In genomic region chr1:136946404-136946803, GRCm38 (mm10) we compare ENCODE assay signal across 14 mouse cellular contexts. TPM values are rescaled to one million over a fixed set of nuclear protein-coding genes. Genes with fewer than 3 reads are reported as not detected.
DNase-seq lines count a peak whose midpoint lies in the region; ATAC-seq and TF ChIP-seq lines count a peak whose summit lies in the region.
"Had no signal": no experiment of that assay in that cellular context is flagged by ENCODE, and none has a peak within 500 bp of the region (broad histone marks: within the 10 kb centered on the region; RNA-seq: fewer than 3 reads in every experiment).

No protein-coding gene starts in this region.

- peak overlapping the region; percentile 16; the same call in 1 of the 2 replicates for H3K4me2 ChIP-seq in kidney, postnatal 0 days (ENCODE audit: low read length)
- H3K4me2 ChIP-seq in embryonic facial prominence, embryonic 15.5 days (replicated peaks), result no peak overlapping the region
- no peak overlapping the region for H3K4me2 ChIP-seq in limb, embryonic 11.5 days (ENCODE audit: low read depth, severe bottlenecking)
- 0 out of 2 replicates have a peak overlapping the region, but pooled peaks have one; percentile 22 for H3K4me2 ChIP-seq in neural tube, embryonic 15.5 days

- WGBS in kidney, postnatal 0 days, result 8% methylated on average over 8 of the region's 8 CpGs
- WGBS in embryonic facial prominence, embryonic 15.5 days, result 2% methylated on average over 8 of the region's 8 CpGs
- WGBS in limb, embryonic 11.5 days, result 0% methylated on average over 8 of the region's 8 CpGs
- under 1% methylated on average over 8 of the region's 8 CpGs for WGBS in neural tube, embryonic 15.5 days

- no peak overlapping the region for H3K27ac ChIP-seq in kidney, postnatal 0 days
- no peak overlapping the region for H3K27ac ChIP-seq in embryonic facial prominence, embryonic 15.5 days (replicated peaks)
- H3K27ac ChIP-seq in limb, embryonic 11.5 days (replicated peaks; ENCODE audit: low read depth, low read length), result no peak overlapping the region
- no peak overlapping the region for H3K27ac ChIP-seq in neural tube, embryonic 15.5 days (replicated peaks)
- H3K27ac ChIP-seq: forebrain, embryonic 13.5 days; hindbrain, embryonic 12.5 days; left cerebral cortex, adult 2 months had no signal

- H3K4me3 ChIP-seq in kidney, postnatal 0 days (replicated peaks; ENCODE audit: low read depth, low read length), result no peak overlapping the region
- peak overlapping the region; percentile 12; the same call in 1 of the 2 replicates for H3K4me3 ChIP-seq in embryonic facial prominence, embryonic 15.5 days (replicated peaks)
- H3K4me3 ChIP-seq in limb, embryonic 11.5 days (ENCODE audit: low read depth, low read length), result no peak overlapping the region
- no peak overlapping the region for H3K4me3 ChIP-seq in neural tube, embryonic 15.5 days (replicated peaks)
- H3K4me3 ChIP-seq: hindbrain, embryonic 12.5 days; left cerebral cortex, adult 2 months had no signal

- H3K27me3 ChIP-seq in kidney, postnatal 0 days (ENCODE audit: insufficient read depth, low read length), result peaks cover 68% of the 10 kb centered on the region
- H3K27me3 ChIP-seq in embryonic facial prominence, embryonic 15.5 days, result peaks cover 83% of the 10 kb centered on the region
- peaks cover 49% of the 10 kb centered on the region for H3K27me3 ChIP-seq in limb, embryonic 11.5 days (ENCODE audit: control insufficient read depth, insufficient read depth, low read length)
- H3K27me3 ChIP-seq in neural tube, embryonic 15.5 days (replicated peaks), result peaks cover 77% of the 10 kb centered on the region

- peaks cover 3% of the 10 kb centered on the region; the same call in 1 of the 2 replicates for H3K4me1 ChIP-seq in kidney, postnatal 0 days (replicated peaks; ENCODE audit: insufficient read depth, low read length)
- H3K4me1 ChIP-seq in embryonic facial prominence, embryonic 15.5 days, result peaks cover 28% of the 10 kb centered on the region
- H3K4me1 ChIP-seq in limb, embryonic 11.5 days (ENCODE audit: control insufficient read depth, insufficient read depth, low read length), result peaks cover 15% of the 10 kb centered on the region; the same call in 1 of the 2 replicates
- H3K4me1 ChIP-seq in neural tube, embryonic 15.5 days, result peaks cover 23% of the 10 kb centered on the region

- no peak for TF ChIP-seq CTCF in kidney, postnatal 0 days (IDR thresholded peaks at IDR 0.05; ENCODE audit: low read depth)

- no peak overlapping the region for H3K9ac ChIP-seq in kidney, postnatal 0 days (ENCODE audit: low read depth, low read length)
- H3K9ac ChIP-seq in embryonic facial prominence, embryonic 15.5 days, result no peak overlapping the region
- no peak overlapping the region for H3K9ac ChIP-seq in limb, embryonic 11.5 days (ENCODE audit: low read length)
- H3K9ac ChIP-seq in neural tube, embryonic 15.5 days (replicated peaks), result no peak overlapping the region
- H3K9ac ChIP-seq: forebrain, embryonic 13.5 days; hindbrain, embryonic 12.5 days had no signal

- no peak for DNase-seq in kidney, postnatal 0 days (ENCODE audit: low spot score)
- DNase-seq in kidney, postnatal 36 days, result no peak
- DNase-seq in limb, embryonic 11.5 days (ENCODE audit: low spot score), result peak; percentile 58
- DNase-seq in cerebellum, postnatal 4 days (ENCODE audit: low spot score in 2 of 2), result no peak
- DNase-seq in frontal cortex, adult 2 months (ENCODE audit: extremely low spot score in 1 of 2, low spot score in 1 of 2), result no peak
- DNase-seq: adrenal gland, adult 8-10 months; cerebellum, adult 2 months; thymus, postnatal 4 days had no signal

- no peak for ATAC-seq in kidney, postnatal 0 days (replicated peaks; ENCODE audit: low FRiP score, low read depth)
- no peak for ATAC-seq in embryonic facial prominence, embryonic 15.5 days (ENCODE audit: insufficient number of reproducible peaks, low FRiP score, low TSS enrichment, low read depth)
- ATAC-seq in limb, embryonic 11.5 days (ENCODE audit: insufficient number of reproducible peaks, low FRiP score, low TSS enrichment, low read depth), result no peak
- ATAC-seq in neural tube, embryonic 15.5 days (ENCODE audit: low FRiP score), result no peak
- ATAC-seq: forebrain, embryonic 13.5 days had no signal

- no peaks in the 10 kb centered on the region for H3K36me3 ChIP-seq in kidney, postnatal 0 days (ENCODE audit: insufficient read depth, low read length)
- no peaks in the 10 kb centered on the region for H3K36me3 ChIP-seq in embryonic facial prominence, embryonic 15.5 days
- H3K36me3 ChIP-seq in limb, embryonic 11.5 days (ENCODE audit: control insufficient read depth, insufficient read depth, low read length), result no peaks in the 10 kb centered on the region
- H3K36me3 ChIP-seq in neural tube, embryonic 15.5 days, result no peaks in the 10 kb centered on the region
- H3K36me3 ChIP-seq: G1E; hindbrain, embryonic 12.5 days had no signal

- no peaks in the 10 kb centered on the region for H3K9me3 ChIP-seq in kidney, postnatal 0 days (replicated peaks; ENCODE audit: low read length)
- no peaks in the 10 kb centered on the region for H3K9me3 ChIP-seq in embryonic facial prominence, embryonic 15.5 days (replicated peaks)
- no peaks in the 10 kb centered on the region for H3K9me3 ChIP-seq in limb, embryonic 11.5 days (ENCODE audit: control insufficient read depth, low read length)
- no peaks in the 10 kb centered on the region for H3K9me3 ChIP-seq in neural tube, embryonic 15.5 days (replicated peaks)
- H3K9me3 ChIP-seq: hindbrain, embryonic 12.5 days had no signal

RNA-seq across cellular contexts. Expression of gene Nr5a2, which starts 13.8 kb away (rescaled TPM):
- 0.34 and 0.38 TPM in 2 replicates for polyA plus RNA-seq in kidney, postnatal 0 days (2015; fragmentation: Nextera tagmentation; extraction: Ambion mirVana)
- 0.63 and 1.1 TPM in 2 replicates for polyA plus RNA-seq in embryonic facial prominence, embryonic 15.5 days (2015; fragmentation: Nextera tagmentation; extraction: Ambion mirVana)
- 0.09 and 0.28 TPM in 2 replicates for polyA plus RNA-seq in limb, embryonic 11.5 days (2014; fragmentation: Nextera tagmentation; extraction: Ambion mirVana)
- polyA plus RNA-seq in neural tube, embryonic 15.5 days (2015; fragmentation: Nextera tagmentation; extraction: Ambion mirVana), result 1.6 and 2.0 TPM in 2 replicates
- 0.06 and 0.15 TPM in 2 replicates for polyA plus RNA-seq in frontal cortex, adult 2 months (2012; rRNA removed)
- polyA plus RNA-seq: G1E had no signal

Comparison
In these comparisons a context has a peak if more than half of its experiments do, and no peak if none do; other contexts are left out.
1. H3K4me2 ChIP-seq: peak in kidney, postnatal 0 days (single experiment) and neural tube, embryonic 15.5 days (single experiment); none in embryonic facial prominence, embryonic 15.5 days (single experiment) and limb, embryonic 11.5 days (single experiment).